Mouse (Mus musculus): ENCODE data around the gene Rnf216.

DNA sequence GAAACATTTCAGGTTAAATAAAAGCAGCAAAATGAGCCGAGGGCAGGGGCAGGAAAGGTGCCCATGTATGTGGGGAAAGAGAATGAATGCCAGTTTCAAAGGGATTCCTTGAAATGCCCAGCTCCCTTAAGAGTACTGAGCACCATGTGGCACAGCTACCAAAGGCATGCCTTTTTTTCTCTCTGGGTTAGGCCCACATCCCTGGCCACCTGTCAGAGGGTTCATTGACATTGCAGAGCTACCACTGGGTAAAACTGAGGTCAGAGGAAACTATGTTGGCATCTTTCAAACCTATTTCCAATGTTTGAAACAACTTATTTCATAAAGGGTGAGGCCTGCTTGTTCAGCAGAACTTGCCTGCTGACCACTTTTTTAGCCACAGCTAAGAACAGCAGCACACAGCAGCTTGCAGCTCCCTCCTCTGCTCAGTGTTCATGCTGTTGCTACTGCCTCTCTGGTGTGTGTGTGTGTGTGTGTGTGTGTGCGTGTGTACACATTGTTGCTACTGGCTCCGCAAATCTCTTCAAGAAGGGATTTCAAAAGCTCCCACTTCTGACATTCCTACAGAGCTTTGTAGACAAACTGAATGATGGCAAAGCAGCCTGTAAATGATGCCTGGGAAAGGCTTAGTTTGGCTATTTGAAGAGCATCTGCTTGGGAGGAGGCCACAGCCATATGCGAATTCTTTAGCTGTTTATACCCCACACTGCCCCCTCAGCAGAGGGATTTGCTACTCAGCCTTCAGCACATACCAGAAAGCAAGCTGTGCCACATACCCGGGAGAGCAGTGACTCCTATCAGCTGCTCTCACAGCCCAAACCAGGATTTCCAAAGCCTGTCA, 59.4 kb downstream of the Rnf216 start:
- TF ChIP-seq CTCF (IDR thresholded peaks at IDR 0.05; ENCODE audit: borderline replicate concordance, insufficient read depth, low read depth, low read length) (no peak), POLR2A (IDR thresholded peaks at IDR 0.05; ENCODE audit: borderline replicate concordance, insufficient read depth, low read length) (no peak)

Data from cerebellum, adult 2 months (tissue).